Mouse (Mus musculus) brain, embryonic 14.5 days (tissue): ENCODE measurements around the gene Paqr9. TPM values are rescaled to one million over a fixed set of nuclear protein-coding genes. Genes with fewer than 3 reads are reported as not detected.
A peak's percentile ranks its signal among the peaks of the same experiment; 100 is the strongest.

Experiments used
- DNase-seq: peaks from one replicate; pipeline ENCODE4 v3.0.0-alpha.2; 2011; ENCODE audit warnings: low read depth
- CTCF ChIP-seq: fragments of 200-500 bp; IDR thresholded peaks from 2 replicates; pipeline ENCODE4 v1.5.1; 2012; ENCODE audit warnings: inconsistent platforms, mild to moderate bottlenecking, moderate library complexity, borderline replicate concordance; ENCODE audit not compliant: insufficient read depth, insufficient read length; ENCODE audit errors: extremely low read depth
- POLR2A ChIP-seq: fragments of 200-500 bp; IDR thresholded peaks from 2 replicates; pipeline ENCODE4 v1.6.1; 2012; ENCODE audit warnings: mild to moderate bottlenecking, inconsistent platforms, borderline replicate concordance; ENCODE audit not compliant: poor library complexity, insufficient read depth, insufficient read length, severe bottlenecking; ENCODE audit errors: extremely low read depth
- polyA plus RNA-seq: library from polyadenylated mRNA; depleted of rRNA; stranded (reverse); fragments of >200 nt; gene quantifications from 2 replicates; pipeline ENCODE4 v1.2.3, GENCODE M21; 2012

Paqr9 gene
- polyA plus RNA-seq, 1 experiment: 9.6 TPM

DNA sequence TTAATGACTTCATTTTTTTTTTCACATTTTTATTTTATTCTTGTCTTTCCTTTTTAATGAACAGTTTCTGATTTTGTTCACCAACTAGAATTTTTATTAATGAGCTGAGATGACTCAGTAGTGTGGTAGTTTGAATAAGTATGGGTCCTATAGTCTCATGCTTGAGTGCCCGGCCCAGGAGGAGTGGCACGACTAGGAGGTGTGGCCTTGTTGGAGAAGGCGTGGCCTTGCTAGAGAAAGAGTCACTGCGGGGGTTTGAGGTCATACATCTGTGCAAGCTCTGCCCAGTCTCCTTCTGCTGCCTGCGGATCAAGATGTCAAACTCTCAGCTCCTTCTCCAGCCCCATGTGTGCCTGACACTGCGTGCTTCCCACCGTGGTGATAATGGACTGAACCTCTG, 28.6 kb downstream of the Paqr9 start:
- TF ChIP-seq CTCF: no peak
- no peak for TF ChIP-seq POLR2A
- DNase-seq: no peak

DNA sequence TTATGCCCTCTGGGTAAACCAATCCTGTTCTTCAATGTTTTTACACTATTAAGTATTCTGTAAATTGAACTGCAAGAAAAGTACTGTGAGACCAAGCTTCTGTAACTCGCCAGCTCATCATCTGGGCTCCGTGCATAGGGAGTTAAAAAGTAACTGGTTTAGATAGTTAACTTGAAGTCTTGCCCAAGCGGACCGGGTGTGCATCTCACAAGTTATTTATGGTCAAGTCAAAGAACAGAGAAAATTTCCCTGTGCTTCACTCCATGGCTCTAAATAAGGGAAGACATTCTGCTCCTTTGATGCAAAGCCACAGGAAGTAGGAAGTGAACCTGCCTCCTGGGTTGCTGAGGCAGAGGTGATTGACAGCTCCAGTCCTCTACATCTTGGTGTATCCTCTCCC, 34.8 kb downstream of the Paqr9 start:
- TF ChIP-seq CTCF: no peak
- no peak for DNase-seq

DNA sequence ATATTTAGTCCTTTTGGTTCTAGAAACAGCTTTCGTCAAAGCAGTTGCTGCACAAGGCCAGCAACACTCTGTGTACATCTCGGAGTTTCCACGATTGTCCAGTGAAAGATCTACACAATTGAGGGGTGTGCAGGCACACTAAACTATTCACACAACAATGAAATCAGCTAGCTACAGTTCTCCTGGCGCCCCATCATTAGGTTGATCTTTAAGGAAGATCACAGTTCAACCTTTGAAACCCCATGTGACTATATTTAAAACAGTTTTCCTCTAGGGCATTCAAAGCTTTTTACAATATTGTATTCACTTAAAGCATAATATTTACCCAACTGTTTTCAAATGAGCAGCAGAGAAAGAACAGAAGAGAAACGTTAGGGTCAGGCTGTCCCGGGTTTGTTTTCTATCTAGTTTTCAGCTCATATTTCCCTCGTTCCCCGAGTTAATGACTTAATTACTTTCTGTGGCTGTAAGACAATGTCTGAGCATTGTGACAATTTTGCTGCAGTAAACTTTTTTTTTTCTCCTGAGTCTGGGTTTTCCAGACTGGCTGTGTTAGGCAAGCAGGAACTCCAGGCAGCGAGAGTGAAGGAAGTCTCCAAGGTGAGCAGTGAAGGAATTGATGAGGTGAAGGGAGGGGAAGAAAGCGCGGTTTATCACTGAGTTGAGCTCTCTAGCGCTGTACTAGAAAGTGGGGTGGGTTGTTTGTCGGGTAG, 38.2 kb downstream of the Paqr9 start:
- TF ChIP-seq CTCF (no peak), POLR2A (no peak)
- no peak for DNase-seq

DNA sequence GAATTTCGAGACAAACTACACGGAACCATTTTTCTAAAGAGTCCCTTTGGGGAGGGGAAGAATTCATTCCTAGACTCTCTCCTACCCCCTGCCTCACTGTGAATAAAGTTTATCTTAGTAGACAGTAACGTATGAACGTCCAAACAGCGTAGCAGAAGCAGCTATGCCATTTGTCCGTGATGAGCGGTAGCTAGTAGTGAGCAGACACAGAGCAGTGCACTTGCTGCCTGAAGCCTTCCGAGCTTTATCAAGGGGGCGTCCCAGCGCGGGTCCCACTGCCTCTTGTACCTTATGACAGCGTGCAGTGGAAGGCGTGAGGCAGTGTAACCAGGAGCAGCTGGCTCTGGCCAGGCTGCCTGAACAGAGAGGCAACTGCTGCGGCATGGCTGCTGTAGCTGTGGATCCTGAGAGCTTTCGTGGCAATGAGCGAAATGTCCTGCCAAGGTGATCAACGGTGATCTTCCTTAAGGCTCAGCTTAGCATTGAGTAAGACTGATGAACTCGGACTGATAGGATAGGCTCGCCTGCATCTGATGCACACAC, 38.8 kb downstream of the Paqr9 start:
- peak; percentile 24 for DNase-seq
- TF ChIP-seq POLR2A (no peak), CTCF (no peak)

DNA sequence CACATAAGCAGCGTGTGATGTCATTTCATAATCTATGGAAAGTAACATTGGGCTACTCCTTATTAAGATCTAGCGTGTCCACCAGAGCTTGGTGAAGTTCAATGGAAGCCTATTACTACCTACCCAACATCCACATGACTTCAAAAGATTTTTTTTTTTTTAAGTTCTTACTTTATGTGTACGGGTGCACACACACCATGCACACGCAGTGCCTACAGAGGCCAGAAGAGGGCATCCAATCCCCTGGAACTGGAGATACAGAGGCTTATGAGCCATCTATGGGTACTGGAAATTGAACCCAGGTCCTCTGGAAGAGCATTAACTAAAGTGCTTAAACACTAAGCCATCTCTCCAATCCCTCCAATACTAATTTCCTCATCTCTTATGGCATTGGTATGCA, 39.9 kb downstream of the Paqr9 start:
- TF ChIP-seq POLR2A (no peak), CTCF (no peak)
- no peak for DNase-seq

DNA sequence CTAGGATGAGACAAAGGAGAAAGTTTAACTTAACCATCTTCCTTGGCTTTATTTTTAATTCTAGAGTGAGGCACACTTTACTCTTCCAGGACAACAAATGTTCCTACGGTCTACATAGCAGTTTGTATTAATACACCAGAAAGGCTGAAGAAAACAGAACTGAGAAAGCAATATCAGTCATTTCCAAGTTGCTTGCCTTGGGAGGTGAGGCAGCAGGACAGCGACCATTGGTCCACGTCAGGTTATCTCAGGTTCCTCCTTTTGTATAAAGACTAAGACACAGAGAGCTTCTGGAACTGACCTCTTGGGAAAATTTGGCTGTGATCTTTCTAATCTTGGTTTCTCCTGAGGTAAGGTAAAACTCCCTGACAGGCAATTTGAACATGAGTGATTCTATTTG, 43.4 kb downstream of the Paqr9 start:
- DNase-seq: no peak
- TF ChIP-seq POLR2A (no peak), CTCF (no peak)

DNA sequence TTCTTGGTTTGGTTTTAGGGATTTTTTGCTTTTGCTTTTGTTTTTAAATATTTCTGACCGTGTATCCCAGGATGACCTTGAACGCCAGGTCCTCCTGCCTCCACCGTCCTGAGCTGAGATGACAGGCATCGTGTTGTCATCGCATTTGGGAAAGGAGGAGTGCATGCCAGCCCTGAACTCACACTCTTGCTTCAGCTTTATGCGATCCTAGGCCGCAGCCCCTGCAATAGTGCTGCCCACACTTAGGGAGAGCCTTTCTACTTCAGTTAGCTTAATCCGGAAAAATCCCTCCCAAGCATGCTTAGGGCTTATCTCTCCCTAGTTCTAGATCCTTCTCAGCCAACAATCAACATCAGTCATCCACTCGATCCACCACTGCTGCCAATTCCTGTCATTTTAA, 43.9 kb downstream of the Paqr9 start:
- no peak for TF ChIP-seq CTCF
- no peak for TF ChIP-seq POLR2A
- no peak for DNase-seq

DNA sequence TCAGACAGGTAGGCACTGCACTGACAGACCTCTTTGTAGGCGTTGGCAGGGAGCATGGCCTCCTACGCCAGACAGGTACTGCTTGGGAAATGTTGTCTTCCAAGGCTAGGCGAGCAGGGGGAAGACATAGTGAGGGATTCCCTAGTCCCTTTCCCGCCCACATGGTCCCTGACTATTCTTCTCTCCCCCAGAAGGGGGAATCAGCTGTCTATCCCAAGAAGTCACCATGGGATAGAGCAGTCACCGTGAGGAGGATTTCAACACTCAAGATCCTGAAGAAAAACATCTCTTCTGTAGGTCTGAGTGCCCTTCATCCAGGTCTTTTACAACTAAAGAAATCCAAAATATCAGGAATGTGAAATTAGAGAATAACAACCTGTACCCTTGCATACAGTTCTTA, 47.7 kb downstream of the Paqr9 start:
- DNase-seq: no peak
- no peak for TF ChIP-seq CTCF
- TF ChIP-seq POLR2A: no peak

DNA sequence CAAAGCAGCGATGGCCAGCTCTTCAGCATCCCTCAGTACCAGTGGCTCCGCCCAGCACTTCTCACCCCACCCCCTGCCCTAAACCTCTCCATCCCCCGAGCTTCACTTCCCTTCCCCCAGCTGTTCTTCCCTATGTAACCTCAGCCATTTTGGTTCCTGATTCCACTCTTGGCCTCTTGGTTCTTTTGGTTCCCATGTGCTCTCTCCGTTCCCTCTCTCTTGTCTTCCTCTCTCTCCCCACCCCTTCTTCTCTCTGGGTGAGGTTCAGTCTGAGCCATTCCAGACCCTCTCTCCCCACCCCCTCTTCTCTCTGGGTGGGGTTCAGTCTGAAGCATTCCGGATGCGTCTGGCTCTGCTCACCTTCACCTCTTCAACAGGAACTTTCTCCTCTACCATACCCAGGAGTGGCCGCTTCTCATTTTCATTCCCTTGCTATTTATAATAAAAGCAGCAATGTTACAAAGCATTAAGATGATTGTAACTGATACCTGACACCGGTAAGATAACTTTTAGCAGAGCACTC, 52.9 kb downstream of the Paqr9 start:
- DNase-seq: no peak
- TF ChIP-seq POLR2A (no peak), CTCF (no peak)

DNA sequence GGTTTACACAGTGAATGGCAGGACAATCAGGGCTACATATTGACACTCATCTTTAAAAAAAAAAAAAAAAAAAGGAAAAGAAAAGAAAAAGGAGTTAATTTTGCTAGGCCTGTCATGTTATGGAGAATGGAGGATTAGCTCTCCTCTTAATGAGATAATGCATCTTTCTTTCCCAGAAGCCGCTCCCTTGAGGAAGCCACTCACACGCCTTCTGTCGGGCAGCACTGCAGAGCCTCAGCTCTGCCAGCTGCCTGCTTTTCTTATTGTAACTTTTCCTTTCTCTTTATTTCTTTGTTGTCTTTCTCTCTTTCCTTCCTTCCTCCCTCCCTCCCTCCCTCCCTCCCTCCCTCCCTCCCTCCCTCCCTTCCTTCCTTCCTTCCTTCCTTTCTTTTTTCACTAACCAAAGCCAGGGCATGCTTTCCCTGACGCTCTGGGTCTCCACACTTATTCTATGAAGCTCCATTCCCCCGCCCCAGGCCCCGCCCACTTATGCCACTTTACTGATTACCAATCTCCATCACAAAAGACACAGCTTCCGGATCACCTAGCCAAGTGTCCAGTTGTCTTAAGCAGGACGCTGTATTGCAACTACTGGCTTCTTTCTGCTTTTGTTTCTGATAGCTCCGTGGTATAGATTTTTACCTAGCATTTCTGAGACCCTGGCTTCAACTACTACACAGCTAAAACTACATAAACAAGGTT, 54.1 kb downstream of the Paqr9 start:
- DNase-seq: peak; percentile 62
- TF ChIP-seq POLR2A (no peak), CTCF (no peak)

DNA sequence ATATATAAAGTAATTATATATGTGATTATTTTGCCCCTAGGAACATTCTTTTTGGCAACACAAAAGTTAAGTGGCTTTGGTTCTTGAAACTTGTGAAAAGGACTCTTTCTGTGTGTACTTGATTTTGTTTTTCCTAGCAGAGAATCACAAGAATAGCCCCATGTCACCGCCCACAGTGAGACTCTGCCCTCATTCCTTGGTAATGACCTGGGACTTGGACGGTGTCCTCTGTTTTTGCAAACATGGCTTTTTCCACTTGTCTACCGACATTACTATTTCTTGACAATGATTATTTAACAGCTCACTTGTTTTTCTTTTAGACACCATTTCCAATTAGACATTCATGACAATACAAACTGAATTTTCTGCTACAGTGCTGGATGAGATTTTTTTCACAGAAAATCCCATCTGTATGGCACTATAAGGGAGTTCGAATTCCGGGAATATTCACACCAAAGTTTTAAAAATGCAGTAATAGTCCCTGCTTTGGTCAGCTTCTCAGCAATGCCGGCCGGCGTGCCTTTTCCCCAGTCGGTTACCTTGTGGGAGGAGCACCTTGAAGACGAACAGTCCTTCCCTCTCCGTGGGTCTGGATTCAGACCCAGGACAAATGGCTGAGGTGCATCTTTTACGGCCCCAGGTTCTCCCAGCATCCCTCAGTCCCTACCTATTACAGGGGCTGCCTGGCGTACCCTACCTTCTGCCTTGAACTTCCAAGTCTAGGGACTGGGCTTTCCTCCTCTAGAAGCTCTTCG, 55.6 kb downstream of the Paqr9 start:
- TF ChIP-seq POLR2A (no peak), CTCF (no peak)
- DNase-seq: no peak
